Mouse (Mus musculus) lung, postnatal 0 days (tissue): Measurements from ENCODE around the gene Carnmt1.

Experiments used
- CTCF ChIP-seq: IDR thresholded peaks from 2 replicates; pipeline ENCODE4 v1.5.1; 2016; ENCODE audit warnings: antibody characterized with exemption, mild to moderate bottlenecking
- EP300 ChIP-seq: IDR thresholded peaks from 2 replicates; pipeline ENCODE4 v1.6.1; 2016; ENCODE audit warnings: antibody characterized with exemption, mild to moderate bottlenecking, control low read depth

GRCm38 (mm10) chr19:18670608-18671007 is at the start of gene Carnmt1:
- TF ChIP-seq CTCF (no peak), EP300 (no peak)
